Mouse (Mus musculus) lung, adult 2 months (tissue): ENCODE results near the gene Fam76b. TPM values are rescaled to one million over a fixed set of nuclear protein-coding genes. Genes with fewer than 3 reads are reported as not detected.
"Not testable (repeated sequence)": the region's sequence is repeated elsewhere in the genome, so short reads cannot be mapped to it uniquely, and the experiment has no call there.

ENCODE experiments used
- DNase-seq: peaks from one replicate; pipeline ENCODE4 v3.0.0; 2022
- H3K4me1 ChIP-seq: fragments of 200-500 bp; 2 replicates; pipeline ENCODE4 v1.6.1; 2011; ENCODE audit warnings: low read length; ENCODE audit not compliant: control insufficient read depth, insufficient read depth
- H3K4me3 ChIP-seq: fragments of 200-500 bp; replicated peaks from 2 replicates; pipeline ENCODE3; 2011; ENCODE audit warnings: low read depth, mild to moderate bottlenecking, control low read depth, low read length; ENCODE audit errors: extremely low read depth
- CTCF ChIP-seq: fragments of 200-500 bp; IDR thresholded peaks from 2 replicates; pipeline ENCODE4 v1.5.1; 2011; ENCODE audit warnings: mild to moderate bottlenecking, low read length, control low read depth; ENCODE audit not compliant: insufficient read depth
- POLR2A ChIP-seq: fragments of 200-500 bp; IDR thresholded peaks from 2 replicates; pipeline ENCODE4 v1.6.1; 2011; ENCODE audit warnings: low read depth, mild to moderate bottlenecking, control low read depth, low read length, borderline replicate concordance; ENCODE audit errors: extremely low read depth
- WGBS: fragments of 180-500 bp; shearing (Covaris S2); methylation state at CpG from one replicate; pipeline ENCODE4 v1.1.7; 2018; 5-methylcytosine and 5-hydroxymethylcytosine counted together
- polyA plus RNA-seq: library from polyadenylated mRNA; depleted of rRNA; stranded (reverse); fragments of >200 nt; gene quantifications from 2 replicates; pipeline ENCODE4 v1.2.3, GENCODE M21; 2012; rRNA removed

The Fam76b gene
- 6.7 and 10.9 TPM in 2 replicates for polyA plus RNA-seq

- peak; percentile 79; the same call in 1 of the 2 replicates for TF ChIP-seq POLR2A
- no peak for TF ChIP-seq CTCF
- WGBS, result under 1% methylated on average over 67 of the region's 67 CpGs
- H3K4me1 ChIP-seq, result peaks cover 6% of the 10 kb centered on the region
- H3K4me3 ChIP-seq, result peak within 1 kb of the TSS; percentile 92
- peak; percentile 99 for DNase-seq
Measured at GRCm38 (mm10) chr9:13827406-13828086, at the start of gene Fam76b. TSS of gene Fam76b (plus strand) at chr9:13827716.

- TF ChIP-seq CTCF (no peak), POLR2A (no peak)
- 91% methylated on average over 1 of the region's 1 CpGs for WGBS
- DNase-seq, result no peak
- Histone ChIP-seq H3K4me1 (no peaks in the 10 kb centered on the region; the same call in 1 of the 2 replicates), H3K4me3 (no peak overlapping the region)
Measured at GRCm38 (mm10) chr9:13781985-13782384, 45.5 kb upstream of the Fam76b start.

- not testable (repeated sequence) for H3K4me1 ChIP-seq, DNase-seq, H3K4me3 ChIP-seq
- 94% methylated on average over 8 of the region's 8 CpGs for WGBS
Measured at GRCm38 (mm10) chr9:13790864-13791263, 36.7 kb upstream of the Fam76b start.

GRCm38 (mm10) chr9:13794302-13794701, 33.2 kb upstream of the Fam76b start:
- no peak overlapping the region for H3K4me3 ChIP-seq
- no peak for DNase-seq
- 68% methylated on average over 1 of the region's 1 CpGs for WGBS
- TF ChIP-seq POLR2A, result no peak
- TF ChIP-seq CTCF, result no peak
- H3K4me1 ChIP-seq, result no peaks in the 10 kb centered on the region

GRCm38 (mm10) chr9:13794756-13795155, 32.8 kb upstream of the Fam76b start:
- H3K4me3 ChIP-seq, result no peak overlapping the region
- no peak for DNase-seq
- no peak for TF ChIP-seq CTCF
- TF ChIP-seq POLR2A, result no peak
- WGBS, result 95% methylated on average over 2 of the region's 2 CpGs
- no peaks in the 10 kb centered on the region for H3K4me1 ChIP-seq

GRCm38 (mm10) chr9:13804480-13804879, 23.0 kb upstream of the Fam76b start:
- WGBS, result 71% methylated on average over 1 of the region's 1 CpGs
- no peak for DNase-seq
- no peak for TF ChIP-seq CTCF
- TF ChIP-seq POLR2A, result no peak
- Histone ChIP-seq H3K4me3 (no peak overlapping the region), H3K4me1 (no peaks in the 10 kb centered on the region)

GRCm38 (mm10) chr9:13806854-13807253, 20.7 kb upstream of the Fam76b start:
- Histone ChIP-seq H3K4me3 (no peak overlapping the region), H3K4me1 (no peaks in the 10 kb centered on the region)
- TF ChIP-seq CTCF (no peak), POLR2A (no peak)
- no peak for DNase-seq
- WGBS, result 78% methylated on average over 7 of the region's 7 CpGs

GRCm38 (mm10) chr9:13807657-13808056, 19.9 kb upstream of the Fam76b start:
- WGBS, result 81% methylated on average over 5 of the region's 5 CpGs
- Histone ChIP-seq H3K4me1 (no peaks in the 10 kb centered on the region), H3K4me3 (no peak overlapping the region)
- DNase-seq, result no peak
- TF ChIP-seq CTCF (no peak), POLR2A (no peak)

GRCm38 (mm10) chr9:13809937-13810336, 17.6 kb upstream of the Fam76b start:
- TF ChIP-seq POLR2A (no peak), CTCF (0 out of 2 replicates have a peak, but pooled peaks have one; percentile 23)
- no peak for DNase-seq
- Histone ChIP-seq H3K4me3 (no peak overlapping the region), H3K4me1 (no peaks in the 10 kb centered on the region)

GRCm38 (mm10) chr9:13818369-13818768, 9.1 kb upstream of the Fam76b start:
- Histone ChIP-seq H3K4me1 (peaks cover 3% of the 10 kb centered on the region), H3K4me3 (no peak overlapping the region)
- 90% methylated on average over 9 of the region's 9 CpGs for whole genome bisulfite sequencing
- TF ChIP-seq POLR2A (no peak), CTCF (no peak)
- no peak for DNase-seq

- WGBS, result 84% methylated on average over 3 of the region's 3 CpGs
- H3K4me1 ChIP-seq, result peaks cover 3% of the 10 kb centered on the region
- no peak for DNase-seq
- no peak overlapping the region for H3K4me3 ChIP-seq
- no peak for TF ChIP-seq POLR2A
- TF ChIP-seq CTCF, result no peak
Measured at GRCm38 (mm10) chr9:13820774-13821173, 6.7 kb upstream of the Fam76b start.
